Mouse (Mus musculus): ENCODE measurements around the gene Cacna1i. TPM values are rescaled to one million over a fixed set of nuclear protein-coding genes. Genes with fewer than 3 reads are reported as not detected.

The Cacna1i gene
- polyA plus RNA-seq, 1 experiment from 2014 or later, result 0.04 TPM

GRCm38 (mm10) chr15:80258240-80259170 lies 28.5 kb upstream of the Cacna1i start:
- peak; percentile 22 for DNase-seq (ENCODE audit: low spot score)
- Histone ChIP-seq H3K4me3 (peak overlapping the region; percentile 16), H3K27me3 (ENCODE audit: insufficient read depth, poor library complexity, severe bottlenecking) (no peaks in the 10 kb centered on the region), H3K9me3 (no peaks in the 10 kb centered on the region), H3K4me1 (replicated peaks) (peaks cover 68% of the 10 kb centered on the region), H3K27ac (peak overlapping the region; percentile 51; the same call in 1 of the 2 replicates), H3K36me3 (peaks cover 61% of the 10 kb centered on the region)
- 71% methylated on average over 11 of the region's 11 CpGs for WGBS

DNA sequence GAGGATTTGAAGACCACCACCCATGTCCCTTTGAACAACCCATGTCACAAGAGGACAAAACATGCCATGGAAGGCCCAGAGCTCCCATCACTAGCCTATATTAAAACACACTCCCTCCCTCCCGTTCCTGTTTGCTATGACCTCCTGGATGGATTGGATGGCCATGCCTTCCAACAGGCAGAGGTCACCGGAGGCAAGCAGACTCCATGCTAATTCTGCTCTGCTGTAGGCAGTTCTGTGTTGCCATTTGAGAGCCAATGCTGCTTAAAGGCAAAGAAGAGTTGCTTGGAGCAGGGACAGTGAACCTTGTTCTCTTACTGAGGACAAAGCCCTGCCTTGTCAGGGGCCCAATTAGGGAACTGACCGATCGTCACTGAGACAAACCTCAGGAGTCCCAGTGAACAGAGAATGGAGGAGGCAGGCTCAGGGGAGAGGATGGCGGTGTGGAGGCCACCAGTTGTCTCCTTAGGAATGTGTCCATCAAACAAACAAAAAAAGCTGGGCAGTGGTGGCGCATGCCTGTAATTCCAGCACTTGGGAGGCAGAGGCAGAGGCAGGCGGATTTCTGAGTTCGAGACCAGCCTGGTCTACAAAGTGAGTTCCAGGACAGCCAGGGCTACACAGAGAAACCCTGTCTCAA lies 27.5 kb upstream of the Cacna1i start:
- Histone ChIP-seq H3K27me3 (ENCODE audit: insufficient read depth, poor library complexity, severe bottlenecking) (no peaks in the 10 kb centered on the region), H3K4me3 (no peak overlapping the region), H3K27ac (no peak overlapping the region), H3K36me3 (peaks cover 61% of the 10 kb centered on the region), H3K4me1 (replicated peaks) (peaks cover 65% of the 10 kb centered on the region), H3K9me3 (no peaks in the 10 kb centered on the region)
- no peak for DNase-seq (ENCODE audit: low spot score)
- 67% methylated on average over 8 of the region's 8 CpGs for WGBS

DNA sequence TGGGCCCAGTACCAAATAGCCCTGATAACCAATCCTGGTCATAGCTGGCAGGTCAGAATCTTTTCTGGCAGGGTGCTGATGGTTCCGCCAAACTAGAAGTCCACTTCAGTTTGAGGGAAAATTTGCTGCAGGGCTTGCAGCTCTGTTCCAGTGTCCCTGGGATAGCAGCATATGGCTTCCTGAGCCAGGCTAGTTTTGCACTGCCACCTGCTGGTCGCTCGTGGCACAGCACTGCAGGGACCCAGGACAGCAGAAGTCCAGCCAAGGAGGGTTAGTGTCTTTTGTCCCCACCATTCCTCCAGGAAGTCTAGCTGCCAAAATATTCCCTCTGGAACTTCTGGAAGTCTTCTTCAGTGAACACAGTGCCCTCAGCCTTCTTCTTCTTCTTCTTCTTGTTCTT lies 26.4 kb upstream of the Cacna1i start:
- DNase-seq (ENCODE audit: low spot score), result peak; percentile 87
- H3K9me3 ChIP-seq, result no peaks in the 10 kb centered on the region
- no peak overlapping the region for H3K4me3 ChIP-seq
- H3K4me1 ChIP-seq (replicated peaks), result peaks cover 64% of the 10 kb centered on the region
- no peaks in the 10 kb centered on the region for H3K27me3 ChIP-seq (ENCODE audit: insufficient read depth, poor library complexity, severe bottlenecking)
- WGBS, result 15% methylated on average over 3 of the region's 3 CpGs
- no peak overlapping the region for H3K27ac ChIP-seq
- H3K36me3 ChIP-seq, result peaks cover 61% of the 10 kb centered on the region

DNA sequence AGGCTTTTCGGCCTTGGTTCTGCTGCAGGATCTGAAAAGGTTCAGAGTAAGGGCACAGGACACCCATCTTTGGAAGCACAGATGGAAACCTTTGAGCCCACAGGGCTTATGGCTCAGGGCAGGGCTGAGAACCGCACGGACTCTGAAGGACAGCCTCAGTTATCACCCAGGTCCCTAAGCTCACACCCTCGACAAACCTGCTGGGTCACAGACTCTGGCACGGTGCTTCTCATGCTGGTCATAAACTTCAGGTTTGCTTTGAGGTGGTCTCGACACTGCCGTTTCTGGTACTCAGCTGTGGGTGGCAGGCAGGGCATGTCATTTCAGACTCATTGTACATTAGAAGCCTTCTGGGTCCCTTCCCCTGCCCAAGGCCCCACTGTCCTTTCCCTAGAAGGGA lies 25.9 kb upstream of the Cacna1i start:
- Histone ChIP-seq H3K4me3 (no peak overlapping the region), H3K36me3 (peaks cover 58% of the 10 kb centered on the region), H3K27me3 (ENCODE audit: insufficient read depth, poor library complexity, severe bottlenecking) (no peaks in the 10 kb centered on the region), H3K27ac (no peak overlapping the region), H3K4me1 (replicated peaks) (peaks cover 64% of the 10 kb centered on the region), H3K9me3 (no peaks in the 10 kb centered on the region)
- no peak for DNase-seq (ENCODE audit: low spot score)
- WGBS, result 86% methylated on average over 7 of the region's 7 CpGs

DNA sequence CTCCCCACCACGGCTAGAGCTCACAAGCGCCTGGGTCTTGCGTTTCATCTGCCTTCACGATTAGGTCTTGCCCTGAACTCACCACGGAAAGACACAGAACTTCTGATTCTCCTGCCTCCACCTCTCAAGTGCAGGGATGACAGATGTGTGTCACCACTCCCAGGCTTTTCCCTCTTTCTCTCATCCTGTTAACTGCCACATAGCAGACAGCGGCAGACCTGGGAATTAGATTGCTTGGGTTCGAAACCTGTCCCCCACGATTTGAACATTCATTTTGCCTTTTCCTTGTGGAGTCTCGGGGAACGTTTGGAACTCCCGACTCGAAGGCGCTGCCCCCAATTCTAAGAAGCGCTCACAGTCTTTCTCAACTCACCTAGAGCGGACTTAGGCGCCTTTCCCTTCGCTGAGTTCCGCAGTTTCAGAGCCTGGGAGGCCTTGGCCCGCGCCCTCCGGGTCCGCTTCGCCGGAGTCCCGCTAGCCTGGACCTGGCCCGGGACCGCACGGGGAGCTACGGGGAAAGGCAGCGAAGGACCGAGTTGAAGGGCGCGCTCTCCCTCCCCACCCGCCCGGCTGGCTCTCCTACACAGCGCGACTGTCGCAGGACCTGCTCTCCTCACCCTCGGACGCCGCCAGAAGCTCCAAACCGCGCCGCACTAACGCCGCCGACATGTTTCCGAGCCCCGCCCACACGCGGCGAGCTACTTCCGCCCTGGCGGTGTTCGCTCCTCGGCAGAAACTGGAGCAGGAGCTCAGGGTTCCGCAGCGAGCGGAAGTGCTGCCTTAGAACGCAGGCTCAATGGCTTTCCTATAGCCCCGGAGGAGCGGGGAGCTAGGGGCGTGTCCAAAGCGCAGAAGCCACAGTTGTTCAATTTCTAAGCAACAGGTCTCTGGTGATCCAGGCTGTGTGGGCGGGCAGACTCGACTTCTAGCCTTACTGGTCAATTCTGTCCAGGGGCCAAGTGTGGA lies 23.1 kb upstream of the Cacna1i start, which contains the start of gene Rps19bp1:
Gene Rps19bp1, minus strand, starts transcription at position 706 of the 966 bp plus-strand sequence.
- peaks cover 30% of the 10 kb centered on the region for H3K36me3 ChIP-seq
- H3K4me3 ChIP-seq, result peak within 1 kb of the TSS; percentile 81
- DNase-seq (ENCODE audit: low spot score), result peak; percentile 95
- H3K27me3 ChIP-seq (ENCODE audit: insufficient read depth, poor library complexity, severe bottlenecking), result no peaks in the 10 kb centered on the region
- peak within 1 kb of the TSS; percentile 85 for H3K27ac ChIP-seq
- H3K4me1 ChIP-seq (replicated peaks), result peaks cover 37% of the 10 kb centered on the region
- no peaks in the 10 kb centered on the region for H3K9me3 ChIP-seq
- WGBS, result 2% methylated on average over 66 of the region's 66 CpGs

DNA sequence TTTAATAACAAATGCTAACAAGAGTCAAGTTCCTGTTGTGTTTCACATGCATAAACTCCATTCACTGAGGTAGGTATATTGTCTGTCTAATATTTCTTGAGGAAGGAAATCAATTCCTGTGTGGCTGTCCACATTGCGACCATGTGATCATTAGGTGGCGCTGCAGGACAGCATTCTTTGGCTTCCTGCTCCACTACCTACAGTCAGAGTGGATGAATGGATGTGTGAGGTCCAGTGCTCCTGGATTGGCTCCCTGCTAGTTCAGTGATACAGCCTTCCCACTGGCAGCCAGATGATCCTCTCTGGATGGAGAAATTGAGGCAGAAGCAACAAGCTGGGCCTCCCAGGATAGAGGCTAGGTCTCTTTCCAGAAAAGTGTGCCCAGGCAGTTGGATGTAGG lies 20.8 kb upstream of the Cacna1i start:
- peaks cover 7% of the 10 kb centered on the region; the same call in 1 of the 2 replicates for H3K36me3 ChIP-seq
- H3K27me3 ChIP-seq (ENCODE audit: insufficient read depth, poor library complexity, severe bottlenecking), result no peaks in the 10 kb centered on the region
- H3K27ac ChIP-seq, result no peak overlapping the region
- DNase-seq (ENCODE audit: low spot score), result peak; percentile 76
- no peak overlapping the region for H3K4me3 ChIP-seq
- WGBS, result 0% methylated on average over 2 of the region's 2 CpGs
- peaks cover 15% of the 10 kb centered on the region; the same call in 1 of the 2 replicates for H3K9me3 ChIP-seq
- peaks cover 23% of the 10 kb centered on the region for H3K4me1 ChIP-seq (replicated peaks)

- Histone ChIP-seq H3K4me1 (replicated peaks) (0 out of 2 replicates have a peak, but pooled peaks cover 6% of the 10 kb centered on the region), H3K36me3 (no peaks in the 10 kb centered on the region), H3K27ac (no peak overlapping the region), H3K9me3 (peaks cover 15% of the 10 kb centered on the region; the same call in 1 of the 2 replicates), H3K4me3 (no peak overlapping the region), H3K27me3 (ENCODE audit: insufficient read depth, poor library complexity, severe bottlenecking) (0 out of 2 replicates have a peak, but pooled peaks cover 5% of the 10 kb centered on the region)
- DNase-seq (ENCODE audit: low spot score), result no peak
- 66% methylated on average over 3 of the region's 3 CpGs for WGBS
Observed at GRCm38 (mm10) chr15:80271858-80272396, 15.1 kb upstream of the Cacna1i start.

DNA sequence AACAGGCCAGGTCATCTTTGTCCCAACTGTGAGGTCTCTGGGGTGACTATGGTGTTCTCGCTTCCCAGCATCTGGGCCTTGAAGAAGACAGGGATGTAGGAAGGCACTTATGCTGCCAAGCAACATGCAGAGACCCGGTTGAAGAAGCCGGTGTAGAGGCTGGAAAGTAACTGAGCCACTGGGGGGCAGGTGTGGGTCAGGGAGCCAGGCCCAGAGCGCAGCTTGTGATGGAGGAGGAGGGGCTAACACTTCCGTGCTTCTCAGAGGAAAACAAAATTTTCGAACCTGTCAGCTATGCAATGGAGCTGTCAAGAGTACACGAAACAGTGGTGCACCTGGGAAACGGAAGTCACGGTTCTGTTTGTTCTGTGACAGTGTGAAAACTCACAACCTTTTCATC lies 9.9 kb upstream of the Cacna1i start:
- Histone ChIP-seq H3K4me3 (no peak overlapping the region), H3K9me3 (no peaks in the 10 kb centered on the region), H3K4me1 (replicated peaks) (peaks cover 9% of the 10 kb centered on the region), H3K36me3 (no peaks in the 10 kb centered on the region), H3K27me3 (ENCODE audit: insufficient read depth, poor library complexity, severe bottlenecking) (peaks cover 27% of the 10 kb centered on the region), H3K27ac (no peak overlapping the region)
- DNase-seq (ENCODE audit: low spot score), result no peak
- 44% methylated on average over 9 of the region's 9 CpGs for WGBS

- Histone ChIP-seq H3K4me3 (no peak overlapping the region), H3K9me3 (no peaks in the 10 kb centered on the region), H3K4me1 (replicated peaks) (peaks cover 8% of the 10 kb centered on the region), H3K27me3 (ENCODE audit: insufficient read depth, poor library complexity, severe bottlenecking) (peaks cover 32% of the 10 kb centered on the region), H3K27ac (no peak overlapping the region), H3K36me3 (no peaks in the 10 kb centered on the region)
- peak; percentile 77 for DNase-seq (ENCODE audit: low spot score)
- 3% methylated on average over 6 of the region's 6 CpGs for WGBS
Observed at GRCm38 (mm10) chr15:80277625-80278024, 9.4 kb upstream of the Cacna1i start.

DNA sequence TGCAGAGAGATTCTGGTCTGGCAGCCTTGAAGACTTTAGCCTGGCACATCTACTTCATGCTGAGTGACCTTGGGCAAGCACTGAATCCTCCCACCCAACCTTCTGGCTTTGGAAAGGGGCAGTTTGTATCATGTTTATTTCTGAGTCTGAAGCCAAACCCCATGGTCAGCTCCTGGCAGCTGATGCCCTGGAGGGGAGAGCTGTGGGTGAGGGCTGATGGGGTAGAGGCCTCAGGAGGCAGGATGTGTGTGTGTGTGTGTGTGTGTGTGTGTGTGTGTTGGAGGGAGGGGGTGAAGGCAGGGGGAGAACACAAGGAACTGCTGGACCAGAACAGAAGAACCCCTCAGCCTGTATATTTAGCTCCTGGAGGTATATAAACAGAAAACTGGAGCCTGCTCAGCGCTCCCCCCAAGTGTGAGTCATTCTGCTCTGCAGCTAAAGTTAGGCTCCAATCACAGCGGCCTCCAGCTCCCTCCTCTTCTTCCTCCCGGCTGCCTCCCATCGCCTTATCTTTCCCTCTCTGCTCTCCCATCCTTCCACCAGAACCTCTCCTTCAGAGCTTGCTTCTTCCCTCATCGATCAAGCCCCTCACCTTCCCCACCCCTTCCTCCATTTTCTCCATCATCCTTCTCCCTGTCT lies 8.8 kb upstream of the Cacna1i start:
- Histone ChIP-seq H3K27ac (no peak overlapping the region), H3K27me3 (ENCODE audit: insufficient read depth, poor library complexity, severe bottlenecking) (peaks cover 38% of the 10 kb centered on the region), H3K4me1 (replicated peaks) (peaks cover 10% of the 10 kb centered on the region), H3K4me3 (no peak overlapping the region), H3K9me3 (no peaks in the 10 kb centered on the region), H3K36me3 (no peaks in the 10 kb centered on the region)
- WGBS, result 76% methylated on average over 5 of the region's 5 CpGs
- DNase-seq (ENCODE audit: low spot score), result no peak

GRCm38 (mm10) chr15:80279053-80279452 lies 8.0 kb upstream of the Cacna1i start:
- no peak for DNase-seq (ENCODE audit: low spot score)
- Histone ChIP-seq H3K9me3 (no peaks in the 10 kb centered on the region), H3K4me1 (replicated peaks) (peaks cover 10% of the 10 kb centered on the region), H3K4me3 (no peak overlapping the region), H3K27ac (no peak overlapping the region), H3K36me3 (no peaks in the 10 kb centered on the region), H3K27me3 (ENCODE audit: insufficient read depth, poor library complexity, severe bottlenecking) (peaks cover 46% of the 10 kb centered on the region)
- WGBS, result 89% methylated on average over 2 of the region's 2 CpGs

Data from hindbrain, embryonic 10.5 days (tissue).